Mouse (Mus musculus) layer of hippocampus, postnatal 36 days (tissue): ENCODE data around the gene Galnt4. TPM values are rescaled to one million over a fixed set of nuclear protein-coding genes. Genes with fewer than 3 reads are reported as not detected.
"Not testable (repeated sequence)": the region's sequence is repeated elsewhere in the genome, so short reads cannot be mapped to it uniquely, and the experiment has no call there.

Source experiments
- DNase-seq, 2 experiments: peaks; one replicate each; pipeline ENCODE4 v3.0.0; 2022
- total RNA-seq, 2 experiments: library from RNA; stranded (reverse); gene quantifications; 2 replicates each; pipeline ENCODE4 v1.2.3; 2021

Gene Galnt4
- total RNA-seq, 2 experiments from 2014 or later: 3.6 to 4.0 TPM

GRCm38 (mm10) chr10:99157697-99158096, 49.7 kb downstream of the Galnt4 start:
- DNase-seq: not testable (repeated sequence)

- no peak for DNase-seq
Measured at GRCm38 (mm10) chr10:99161987-99162582, 54.1 kb downstream of the Galnt4 start.

Other genes with a start within 250 kb of the Galnt4 start
- gene Atp2b1, start 193.8 kb upstream of the Galnt4 start, total RNA-seq: 1,000 to 10,000 TPM; 1,023 to 1,033 TPM
- 1 to 10 TPM; 6.9 to 9.0 TPM for gene Poc1b, start 1.1 kb upstream of the Galnt4 start, total RNA-seq
- gene Phxr2, start 18.2 kb downstream of the Galnt4 start, total RNA-seq: not detected
- 10 to 100 TPM; 83.1 to 84.7 TPM for gene Dusp6, start 155.1 kb downstream of the Galnt4 start, total RNA-seq